Mouse (Mus musculus): Measurements from ENCODE around the gene Mapk14.
A peak's percentile ranks its signal among the peaks of the same experiment; 100 is the strongest.

Gene Mapk14

GRCm38 (mm10) chr17:28743145-28743866 lies 52.2 kb downstream of the Mapk14 start:
- peak; percentile 61 to 63 for DNase-seq

- DNase-seq: no peak
These were observed 52.8 kb downstream of the Mapk14 start for GRCm38 (mm10) chr17:28743916-28744315.

- no peak for DNase-seq
These were observed 54.6 kb downstream of the Mapk14 start for GRCm38 (mm10) chr17:28745773-28746172.

- peak; percentile 69 to 75 for DNase-seq
These were observed 56.9 kb downstream of the Mapk14 start for GRCm38 (mm10) chr17:28748001-28748400.

GRCm38 (mm10) chr17:28750580-28750979 lies 59.5 kb downstream of the Mapk14 start:
- DNase-seq: no peak

- DNase-seq: no peak
These were observed 65.3 kb downstream of the Mapk14 start for GRCm38 (mm10) chr17:28756447-28756846.

GRCm38 (mm10) chr17:28757470-28757869 lies 66.3 kb downstream of the Mapk14 start:
- no peak for DNase-seq

GRCm38 (mm10) chr17:28760736-28761312 lies 69.7 kb downstream of the Mapk14 start:
- no peak for DNase-seq

GRCm38 (mm10) chr17:28761871-28762270 lies 70.7 kb downstream of the Mapk14 start:
- peak; percentile 87 to 92 for DNase-seq

GRCm38 (mm10) chr17:28766203-28766602 lies 75.1 kb downstream of the Mapk14 start:
- no peak for DNase-seq

- DNase-seq: peak in 1 of 2 experiments; percentile 44
These were observed 75.8 kb downstream of the Mapk14 start for GRCm38 (mm10) chr17:28766781-28767515.

GRCm38 (mm10) chr17:28769121-28769874 lies 78.2 kb downstream of the Mapk14 start, which contains the start of gene Mapk13:
Mapk13 (plus strand) TSS chr17:28769297.
- no peak for DNase-seq

- peak; percentile 50 to 62 for DNase-seq
These were observed 78.8 kb downstream of the Mapk14 start for GRCm38 (mm10) chr17:28769875-28770421.

- no peak for DNase-seq
These were observed 80.2 kb downstream of the Mapk14 start for GRCm38 (mm10) chr17:28771289-28771688.

- DNase-seq: peak in 1 of 2 experiments; percentile 64
These were observed 83.2 kb downstream of the Mapk14 start for GRCm38 (mm10) chr17:28774303-28774702.

- DNase-seq: no peak
These were observed 84.0 kb downstream of the Mapk14 start for GRCm38 (mm10) chr17:28775161-28775560.

- peak in 1 of 2 experiments; percentile 76 for DNase-seq
These were observed 85.7 kb downstream of the Mapk14 start for GRCm38 (mm10) chr17:28776817-28777216.

GRCm38 (mm10) chr17:28777231-28778005 lies 86.3 kb downstream of the Mapk14 start:
- DNase-seq: peak; percentile 97 to 98

GRCm38 (mm10) chr17:28779735-28780134 lies 88.6 kb downstream of the Mapk14 start:
- DNase-seq: no peak

GRCm38 (mm10) chr17:28780836-28781235 lies 89.7 kb downstream of the Mapk14 start:
- no peak for DNase-seq

- DNase-seq: peak in 1 of 2 experiments; percentile 39
These were observed 90.3 kb downstream of the Mapk14 start for GRCm38 (mm10) chr17:28781290-28782045.

Data from cerebellum, postnatal 14 days (tissue).